Mouse (Mus musculus) lung, adult 2 months (tissue): ENCODE measurements around the gene Arhgef26.

Experiments
- CTCF ChIP-seq: fragments of 200-500 bp; IDR thresholded peaks from 2 replicates; pipeline ENCODE4 v1.5.1; 2011; ENCODE audit warnings: mild to moderate bottlenecking, low read length, control low read depth; ENCODE audit not compliant: insufficient read depth
- POLR2A ChIP-seq: fragments of 200-500 bp; IDR thresholded peaks from 2 replicates; pipeline ENCODE4 v1.6.1; 2011; ENCODE audit warnings: low read depth, mild to moderate bottlenecking, control low read depth, low read length, borderline replicate concordance; ENCODE audit errors: extremely low read depth

DNA sequence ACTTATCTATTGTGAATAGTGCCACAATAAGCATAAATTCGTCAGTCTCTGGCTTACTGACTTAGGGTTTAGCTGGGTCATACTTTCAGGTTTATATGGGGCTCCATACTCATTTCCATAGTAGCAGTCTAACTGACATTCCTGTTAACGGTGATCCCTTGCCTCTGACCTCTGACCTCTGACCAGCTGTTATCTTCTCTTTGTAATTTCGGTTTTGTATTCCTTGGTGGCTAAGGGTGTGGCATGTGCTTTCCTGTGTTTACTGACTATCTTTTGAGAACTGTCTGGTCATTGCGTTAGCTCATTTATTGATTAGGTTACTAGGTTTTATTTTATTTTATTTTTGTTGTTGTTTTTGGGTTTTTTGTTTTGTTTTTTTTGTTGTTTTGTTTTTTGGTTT, 13.9 kb downstream of the Arhgef26 start:
- TF ChIP-seq CTCF (no peak), POLR2A (no peak)
